Mouse (Mus musculus): Measurements from ENCODE around the gene F2rl3.
A peak's percentile ranks its signal among the peaks of the same experiment; 100 is the strongest.

Gene F2rl3

DNA sequence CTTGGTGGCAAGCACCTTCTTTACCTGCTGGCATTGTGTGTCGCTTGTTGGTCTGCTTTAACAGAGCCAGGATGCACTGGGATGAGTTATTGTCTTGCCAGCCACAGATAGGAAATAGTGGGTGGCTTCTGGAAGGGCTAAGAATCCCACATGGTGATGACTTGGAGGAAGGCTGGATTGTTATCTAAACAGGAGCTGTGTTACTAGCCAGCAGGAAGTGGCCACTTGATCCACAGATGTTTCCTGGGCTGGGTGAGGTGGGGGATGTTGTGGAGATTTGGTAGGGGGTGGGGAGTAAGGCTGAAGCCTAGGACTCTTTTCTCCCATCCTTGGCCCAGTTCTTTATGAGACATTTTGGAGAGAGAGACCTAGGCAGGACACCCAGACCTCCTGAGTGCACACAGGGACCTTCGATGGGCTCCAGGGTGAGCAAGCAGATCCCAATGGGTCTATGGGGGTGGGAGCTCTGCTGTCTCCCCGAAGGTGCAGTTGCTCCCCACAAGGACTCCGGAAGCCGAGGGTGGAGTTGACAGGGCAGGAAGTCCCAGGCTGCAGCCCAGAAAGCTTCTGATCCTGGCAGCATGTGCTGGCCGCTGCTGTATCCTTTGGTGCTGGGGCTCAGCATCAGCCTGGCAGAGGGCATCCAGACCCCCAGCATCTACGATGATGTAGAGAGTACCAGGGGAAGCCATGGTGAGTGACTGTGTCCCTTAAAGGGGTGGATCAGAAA is at the start of gene F2rl3:
TSS of gene F2rl3 (plus strand) at position 559 of the 730 bp plus-strand sequence.
- DNase-seq = peak; percentile 30 to 46

DNA sequence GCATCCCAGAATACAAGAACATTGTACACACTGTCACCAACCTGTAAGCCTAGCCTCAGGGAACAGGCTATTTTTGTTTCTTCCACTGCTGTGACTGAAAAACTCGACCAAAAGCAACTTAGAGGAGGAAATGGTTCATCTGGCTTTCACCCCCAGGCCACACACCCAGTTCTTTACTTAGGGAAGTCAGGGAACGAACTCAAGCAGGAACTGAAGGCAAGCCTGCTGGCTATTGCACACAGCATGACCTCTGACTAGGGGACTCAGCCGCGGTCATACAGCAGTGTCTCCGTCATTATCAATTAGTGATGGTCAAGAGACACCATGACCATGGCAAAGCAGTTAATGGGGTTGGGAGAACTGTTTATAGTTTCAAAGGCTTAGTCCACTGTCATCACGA is 49.1 kb upstream of the F2rl3 start:
- no peak for DNase-seq

DNA sequence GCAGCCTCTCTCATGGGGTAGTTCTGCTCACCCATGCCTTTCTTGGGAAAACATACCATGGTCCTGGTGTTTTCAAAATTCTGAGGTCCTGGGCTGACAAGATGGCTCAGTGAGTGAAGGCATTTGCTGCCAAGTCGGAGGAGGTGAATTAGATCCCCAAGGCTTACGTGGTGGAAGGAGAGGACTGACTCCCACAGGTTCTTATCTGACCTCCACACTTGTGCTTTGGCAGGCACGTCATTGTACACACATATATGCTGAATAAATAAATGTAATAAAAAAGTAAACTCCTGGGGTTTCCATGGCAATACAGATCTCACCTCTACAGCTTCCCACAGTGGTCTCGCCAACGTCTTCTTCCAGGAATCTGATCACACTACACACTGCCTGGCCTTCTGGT is 45.1 kb upstream of the F2rl3 start:
- no peak for DNase-seq

DNA sequence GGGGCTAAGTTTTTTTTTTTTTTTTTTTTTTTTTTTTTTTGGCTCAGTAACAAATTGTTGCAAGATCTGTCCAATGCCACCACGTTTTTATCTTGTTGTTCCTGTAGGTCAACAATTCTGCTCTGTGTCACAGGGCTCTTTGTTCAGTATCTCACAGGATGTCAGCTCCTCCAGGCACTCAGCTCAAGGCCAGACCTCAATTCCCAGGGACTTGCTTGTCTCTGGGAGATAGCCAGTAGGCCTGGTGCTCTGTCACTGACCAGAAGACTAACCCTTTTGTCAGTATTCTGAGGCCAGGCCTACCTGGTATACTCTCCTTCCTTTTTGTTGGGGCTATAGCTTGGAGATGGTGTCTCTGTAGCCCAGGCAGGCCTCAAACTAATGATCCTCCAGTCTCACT is 41.1 kb upstream of the F2rl3 start:
- no peak for DNase-seq

DNA sequence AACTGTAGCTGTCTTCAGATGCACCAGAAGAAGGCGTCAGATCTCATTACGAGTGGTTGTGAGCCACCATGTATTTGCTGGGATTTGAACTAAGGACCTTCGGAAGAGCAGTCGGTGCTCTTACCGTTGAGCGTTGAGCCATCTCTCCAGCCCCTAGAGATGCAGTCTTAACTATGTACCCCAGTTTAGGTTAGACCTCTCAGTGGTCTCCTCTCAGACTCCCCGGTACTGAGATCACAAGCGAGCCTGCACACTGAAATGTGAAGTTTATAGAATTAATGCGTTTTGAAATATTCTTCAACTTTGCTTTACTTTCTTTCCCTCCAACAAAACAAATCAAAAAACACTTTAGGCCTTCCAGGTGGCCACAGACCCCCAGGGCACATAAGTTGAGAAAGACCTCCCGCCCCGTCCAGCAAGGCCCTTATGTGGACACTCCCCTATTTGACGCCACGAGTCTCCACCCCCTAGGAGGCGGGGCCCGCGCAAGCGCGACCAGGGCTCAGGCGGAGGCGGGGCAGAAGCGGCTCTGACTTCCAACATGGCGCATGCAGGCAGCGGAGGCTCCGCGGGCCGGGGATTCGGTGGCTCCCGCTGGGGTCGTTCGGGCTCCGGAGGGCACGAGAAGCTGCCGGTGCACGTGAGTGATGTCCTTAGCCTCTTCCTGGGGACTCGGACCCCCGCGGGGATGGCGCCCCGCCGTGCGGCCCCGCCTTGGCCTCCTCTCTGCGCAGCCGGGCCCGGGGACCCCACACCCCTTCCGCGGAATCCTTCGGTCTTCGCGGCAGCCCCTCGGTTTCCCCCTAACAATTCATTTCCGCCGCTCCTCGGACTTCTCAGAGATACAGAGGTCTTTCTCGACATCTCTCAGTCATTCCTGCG is 38.7 kb upstream of the F2rl3 start, which contains the start of gene Sin3b:
TSS of gene Sin3b (plus strand) at position 517 of the 882 bp plus-strand sequence.
- peak; percentile 95 to 98 for DNase-seq

DNA sequence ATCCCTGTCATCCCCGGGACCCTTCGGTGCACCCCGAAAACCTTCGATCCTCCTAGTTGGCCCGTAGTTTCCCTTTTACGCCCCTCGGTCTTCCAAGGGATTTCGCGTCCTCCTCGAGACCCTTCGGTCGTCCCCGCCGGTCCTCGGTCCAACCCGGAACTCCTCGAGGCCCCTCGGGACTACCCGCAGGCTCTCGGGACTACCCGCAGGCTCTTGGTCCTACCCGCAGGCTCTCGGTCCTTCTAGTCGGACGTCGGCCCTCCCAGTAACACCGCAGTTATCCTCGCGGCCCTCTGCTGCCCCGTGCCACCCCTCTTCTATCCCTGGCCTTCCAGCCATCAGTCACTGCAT is 38.1 kb upstream of the F2rl3 start:
- peak in 1 of 2 experiments; percentile 51 for DNase-seq

DNA sequence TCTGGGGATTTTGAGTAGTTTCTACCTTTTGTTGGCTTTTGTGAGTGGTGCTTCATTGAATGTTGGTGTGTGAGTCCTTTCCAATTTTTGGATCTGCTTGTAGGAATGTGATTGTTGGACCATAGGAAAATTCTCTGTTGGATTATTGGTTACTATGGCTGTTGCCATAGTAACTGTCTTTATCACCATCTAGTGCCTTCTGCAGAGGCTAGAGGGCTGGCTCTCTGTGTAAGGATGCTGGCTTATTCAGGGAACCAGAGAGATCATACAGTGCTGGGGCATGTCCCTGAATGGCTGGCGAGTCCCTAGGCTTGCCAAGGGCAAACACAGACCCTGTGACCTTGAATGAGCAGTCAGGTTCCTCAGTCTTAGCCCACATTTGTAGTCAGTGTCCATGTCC is 33.0 kb upstream of the F2rl3 start:
- no peak for DNase-seq

DNA sequence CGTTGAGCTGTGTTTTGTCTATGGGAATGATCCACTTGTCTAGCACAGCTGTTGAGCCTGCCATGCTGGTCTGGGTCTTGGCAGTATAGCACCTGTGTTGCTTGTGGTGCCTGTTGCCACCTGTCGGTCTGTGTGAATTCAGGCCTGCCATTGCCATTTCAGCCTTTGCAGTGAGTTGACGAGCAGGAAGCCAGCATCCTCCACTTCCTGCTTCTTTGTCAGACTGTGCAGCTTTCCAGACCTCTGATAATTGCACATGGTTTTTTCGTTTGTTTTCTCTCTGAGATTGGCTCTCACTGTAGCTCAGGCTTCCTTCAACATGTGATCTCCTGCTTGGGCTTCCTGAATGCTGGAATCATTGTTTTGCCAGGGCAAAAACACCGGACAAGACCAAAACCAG is 26.7 kb upstream of the F2rl3 start:
- DNase-seq = no peak

DNA sequence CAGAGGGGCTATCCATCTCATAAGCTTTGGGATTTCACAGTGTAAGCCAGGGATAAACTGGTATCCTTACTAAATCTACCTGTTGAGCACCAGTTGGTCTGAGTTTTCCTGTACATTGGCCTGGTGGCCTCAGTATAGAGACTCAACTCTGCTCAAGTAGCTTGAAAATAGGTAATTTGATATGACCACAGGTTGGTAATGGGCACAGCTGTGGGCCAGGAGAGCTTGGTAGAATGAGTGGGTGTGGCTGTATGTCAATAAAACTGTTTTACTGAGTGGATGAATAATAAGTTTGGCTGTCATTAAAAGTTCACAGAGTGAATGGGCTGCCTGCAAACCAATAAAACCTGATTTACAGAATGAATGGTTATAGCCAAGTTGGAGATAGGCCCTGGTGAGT is 24.8 kb upstream of the F2rl3 start:
- DNase-seq = no peak

DNA sequence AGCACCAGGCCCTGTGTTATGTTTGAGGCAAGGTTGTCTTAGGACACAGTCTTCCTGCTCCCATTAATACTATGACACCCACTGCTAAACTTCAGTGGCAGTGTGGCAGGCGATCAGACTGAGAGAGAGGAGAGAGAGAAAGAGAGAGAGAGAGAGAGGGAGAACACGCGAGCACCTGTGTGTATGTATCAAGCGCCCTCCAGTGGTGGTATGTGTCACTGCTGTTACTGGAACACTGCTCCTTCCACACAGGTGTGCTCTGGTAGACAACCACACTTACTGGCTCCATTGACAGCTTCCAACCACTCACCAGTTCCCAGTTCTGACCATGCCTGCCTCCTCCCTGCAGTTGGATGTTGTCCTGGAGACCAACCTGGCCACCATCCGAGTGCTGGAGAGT is 15.6 kb upstream of the F2rl3 start:
- DNase-seq = peak; percentile 35 to 77

DNA sequence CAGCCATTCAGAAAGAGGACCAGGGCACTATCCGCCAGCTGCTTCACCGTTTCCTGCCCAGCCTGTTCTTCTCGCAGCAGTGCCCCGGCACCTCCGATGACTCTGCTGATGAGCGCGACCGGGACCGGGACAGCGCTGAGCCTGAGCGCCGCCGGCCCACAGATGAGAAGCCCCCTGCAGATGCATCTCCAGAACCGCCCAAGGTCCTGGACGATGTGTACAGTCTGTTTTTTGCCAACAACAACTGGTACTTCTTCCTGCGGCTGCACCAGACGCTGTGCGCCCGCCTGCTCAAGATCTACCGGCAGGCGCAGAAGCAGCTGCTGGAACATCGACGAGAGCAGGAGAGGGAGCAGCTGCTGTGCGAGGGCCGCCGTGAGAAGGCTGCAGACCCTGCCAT is 11.8 kb upstream of the F2rl3 start:
- no peak for DNase-seq

DNA sequence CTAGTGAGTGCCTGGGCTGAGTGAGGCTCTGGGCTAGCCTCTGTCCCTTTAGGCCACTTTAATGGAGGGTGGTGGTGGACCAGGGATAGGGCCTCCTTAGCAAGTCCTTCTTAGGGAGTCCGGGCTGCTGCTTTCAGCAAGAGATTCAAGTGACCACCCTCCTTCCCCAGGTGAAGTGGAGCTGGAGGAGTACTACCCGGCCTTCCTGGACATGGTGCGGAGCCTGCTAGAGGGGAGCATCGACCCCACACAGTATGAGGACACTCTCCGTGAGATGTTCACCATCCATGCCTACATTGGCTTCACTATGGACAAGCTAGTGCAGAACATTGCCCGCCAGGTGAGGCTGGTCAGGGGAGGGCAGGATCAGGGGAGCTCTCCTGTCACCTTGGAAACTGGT is 11.4 kb upstream of the F2rl3 start:
- no peak for DNase-seq

DNA sequence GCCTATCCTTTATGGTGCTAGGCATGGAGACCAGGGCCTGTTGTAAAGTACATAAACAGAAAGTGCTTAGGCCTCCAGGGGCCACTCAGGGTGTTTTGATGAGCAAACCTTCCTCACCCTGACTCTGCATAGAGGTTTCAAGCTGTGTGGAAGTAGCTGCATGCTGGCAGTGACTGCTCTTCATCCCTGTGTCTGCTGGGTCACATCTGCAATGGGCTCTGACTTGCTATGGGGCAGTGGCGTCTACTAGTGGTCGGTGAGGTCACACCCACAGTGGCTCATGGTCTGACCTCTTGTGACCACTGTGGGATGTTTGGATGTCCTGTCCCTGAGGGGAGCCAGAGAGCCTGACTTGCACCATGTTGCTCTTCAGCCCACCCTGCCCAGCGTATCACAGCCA is 10.6 kb upstream of the F2rl3 start:
- DNase-seq = no peak

DNA sequence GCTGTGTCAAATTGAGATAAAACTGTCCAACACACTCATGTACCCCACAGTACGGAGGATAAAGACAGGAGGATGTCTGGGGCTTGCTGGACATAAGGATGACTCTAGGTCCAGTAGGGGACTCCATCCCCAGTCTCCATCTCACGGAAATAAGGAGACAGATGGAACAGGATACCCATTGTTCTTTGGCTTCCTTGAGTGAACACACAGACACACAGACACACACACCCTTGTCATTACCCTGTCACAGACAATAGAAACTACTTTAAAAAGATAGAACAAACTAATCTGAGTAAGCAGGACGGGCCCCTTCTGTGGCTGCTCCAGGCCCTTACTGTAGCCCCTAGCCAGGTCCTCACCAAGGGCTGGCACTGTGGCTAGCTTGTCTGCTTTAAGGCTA is 9.4 kb upstream of the F2rl3 start:
- DNase-seq = no peak

DNA sequence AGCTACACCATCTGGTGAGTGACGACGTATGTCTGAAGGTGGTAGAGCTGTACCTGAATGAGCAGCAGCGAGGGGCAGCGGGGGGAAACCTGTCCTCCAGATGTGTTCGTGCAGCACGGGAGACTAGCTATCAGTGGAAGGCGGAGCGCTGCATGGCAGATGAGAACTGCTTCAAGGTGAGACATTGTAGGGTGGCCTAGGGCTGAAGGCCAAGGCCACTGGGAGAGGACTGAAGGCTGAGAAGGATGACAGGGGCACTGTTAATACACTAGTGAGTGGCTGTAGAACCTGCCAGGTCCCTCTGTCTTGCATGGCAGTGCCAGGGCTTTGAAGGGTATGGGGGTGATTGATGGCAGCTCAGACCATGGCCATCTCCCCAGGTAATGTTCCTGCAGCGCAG is 8.5 kb upstream of the F2rl3 start:
- DNase-seq = no peak

DNA sequence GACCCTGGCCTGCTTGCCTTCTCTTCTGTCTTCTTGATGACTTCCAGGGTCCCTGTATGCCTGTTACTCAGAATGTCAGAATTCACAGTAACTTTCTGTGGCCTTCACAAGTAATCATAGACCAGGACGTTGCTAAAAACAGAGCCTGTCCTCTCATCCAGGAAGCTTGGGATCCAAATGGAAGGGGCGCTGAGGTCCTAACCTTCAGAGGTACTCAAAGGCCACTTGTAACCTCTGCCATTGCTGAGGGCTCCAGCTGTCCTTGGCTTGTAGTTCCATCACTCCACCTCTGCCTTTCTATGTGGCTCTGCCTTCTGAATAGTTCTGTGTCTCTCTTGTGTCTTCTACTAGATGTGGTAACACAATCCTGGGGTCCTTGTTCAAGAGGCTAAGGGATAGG is 7.9 kb upstream of the F2rl3 start:
- DNase-seq = no peak

DNA sequence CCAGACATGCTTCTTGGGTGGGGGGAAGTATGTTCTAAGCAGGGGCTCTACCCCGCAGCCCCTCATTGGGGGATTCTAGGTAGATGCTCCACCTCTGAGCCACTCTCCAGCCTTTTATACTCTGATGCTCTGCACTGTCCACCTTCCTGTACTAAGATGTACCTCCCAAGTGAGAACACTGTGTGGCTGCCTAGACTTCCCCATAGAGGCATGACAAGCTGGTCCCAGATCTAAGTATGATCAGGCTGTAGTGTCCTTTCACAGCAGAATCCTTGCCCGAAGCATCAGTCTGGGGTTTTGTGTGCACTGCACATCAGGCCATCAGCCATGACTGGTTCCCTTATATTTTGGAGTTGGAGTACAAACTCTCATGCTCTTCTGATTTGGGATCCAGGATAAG is 5.6 kb upstream of the F2rl3 start:
- DNase-seq = no peak

DNA sequence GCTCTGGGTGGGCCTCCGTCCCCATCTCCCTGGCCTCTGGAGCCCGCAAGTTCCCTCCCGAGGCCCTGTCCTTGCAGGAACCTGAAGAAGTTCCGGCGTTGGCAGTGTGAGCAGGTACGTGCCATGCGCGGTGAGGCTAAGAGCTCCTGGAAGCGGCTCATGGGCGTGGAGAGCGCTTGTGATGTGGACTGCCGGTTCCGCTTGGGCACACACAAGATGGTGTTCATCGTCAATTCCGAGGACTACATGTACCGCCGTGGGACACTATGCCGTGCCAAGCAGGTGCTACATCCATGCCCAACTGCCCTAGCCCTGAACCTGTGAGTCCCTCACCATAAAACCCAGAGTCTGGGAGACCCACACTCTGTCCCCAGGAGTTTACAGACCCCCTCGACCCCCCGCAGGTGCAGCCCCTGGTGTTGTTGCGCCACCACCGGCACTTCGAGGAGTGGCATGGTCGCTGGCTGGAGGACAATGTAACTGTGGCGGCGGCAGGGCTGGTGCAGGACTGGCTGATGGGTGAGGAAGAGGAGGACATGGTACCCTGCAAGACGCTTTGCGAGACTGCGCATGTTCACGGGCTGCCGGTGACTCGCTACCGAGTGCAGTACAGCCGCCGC is 4.8 kb upstream of the F2rl3 start:
- no peak for DNase-seq

DNA sequence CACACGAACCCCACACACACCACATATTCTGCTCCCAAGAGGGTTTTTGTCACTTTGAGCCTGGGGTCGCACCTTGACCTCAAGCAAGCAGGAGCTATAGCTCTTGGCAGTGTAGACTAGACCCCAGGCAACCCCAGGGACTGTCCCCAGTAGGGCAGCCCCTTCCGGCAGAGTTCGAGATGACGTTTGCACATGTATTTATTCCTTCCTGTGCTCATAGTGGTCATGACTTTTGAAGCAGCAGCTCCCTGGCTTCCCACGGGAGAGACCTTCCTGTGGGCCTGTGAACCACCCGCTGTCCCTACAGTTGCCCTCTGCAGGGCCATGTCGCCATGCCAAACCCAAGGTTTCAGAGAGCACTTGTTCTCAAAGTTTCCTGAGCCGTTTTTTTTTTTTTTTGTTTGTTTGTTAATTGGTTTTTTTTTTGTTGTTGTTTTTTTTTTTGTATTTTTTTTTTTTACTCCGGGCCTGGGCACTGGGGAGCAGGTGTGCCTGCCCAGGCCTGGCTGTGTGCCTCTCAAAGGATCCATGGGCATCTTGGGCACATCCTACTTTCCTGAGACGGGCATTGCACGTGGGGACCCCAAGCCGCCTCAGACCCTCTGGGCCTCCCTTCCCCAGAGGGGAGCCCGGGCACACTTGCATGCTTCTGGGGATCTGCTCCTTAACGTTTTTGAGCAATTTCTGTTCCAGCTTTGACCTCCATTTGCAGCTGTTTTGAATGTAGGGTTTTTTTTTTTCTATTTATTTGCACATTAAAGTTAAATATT is 4.1 kb upstream of the F2rl3 start:
- no peak for DNase-seq

DNA sequence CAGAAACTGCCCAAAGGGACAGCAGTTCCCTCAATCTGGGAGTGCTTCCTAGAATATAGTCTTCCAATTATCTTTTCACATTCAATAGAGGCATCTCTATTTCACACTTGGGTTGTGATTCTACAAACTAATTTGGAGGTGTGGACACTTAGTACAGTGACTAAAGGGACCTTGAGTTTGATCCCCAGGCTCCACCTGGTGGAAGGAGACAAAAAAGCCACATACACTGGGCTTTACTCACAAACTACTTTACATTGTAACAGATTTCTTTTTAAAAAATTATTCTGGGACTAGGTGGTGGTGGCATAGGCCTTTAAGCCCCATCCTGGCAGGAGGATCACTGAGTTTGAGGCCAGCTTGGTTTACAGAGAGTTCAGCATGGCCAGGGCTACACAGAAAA is 3.4 kb upstream of the F2rl3 start:
- no peak for DNase-seq

DNA sequence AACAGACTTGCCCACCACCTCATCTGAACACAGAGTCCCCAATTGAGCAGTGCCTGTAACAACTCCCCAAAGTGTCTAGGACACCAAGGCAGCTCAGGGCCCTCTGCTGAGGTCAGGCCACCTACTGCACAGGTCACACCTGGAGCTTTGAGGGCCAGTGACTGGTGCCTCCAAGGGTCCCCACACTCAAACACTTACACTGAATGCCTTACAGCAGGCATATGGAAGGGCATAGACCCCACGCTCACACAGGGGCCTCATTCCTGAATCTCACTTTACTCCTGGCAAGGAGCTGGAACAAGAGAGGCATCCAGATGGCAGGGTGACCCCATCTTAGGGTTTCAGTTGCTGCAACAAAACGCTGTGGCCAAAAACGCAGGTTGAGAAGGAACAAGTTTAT is 1.5 kb upstream of the F2rl3 start:
- no peak for DNase-seq

DNA sequence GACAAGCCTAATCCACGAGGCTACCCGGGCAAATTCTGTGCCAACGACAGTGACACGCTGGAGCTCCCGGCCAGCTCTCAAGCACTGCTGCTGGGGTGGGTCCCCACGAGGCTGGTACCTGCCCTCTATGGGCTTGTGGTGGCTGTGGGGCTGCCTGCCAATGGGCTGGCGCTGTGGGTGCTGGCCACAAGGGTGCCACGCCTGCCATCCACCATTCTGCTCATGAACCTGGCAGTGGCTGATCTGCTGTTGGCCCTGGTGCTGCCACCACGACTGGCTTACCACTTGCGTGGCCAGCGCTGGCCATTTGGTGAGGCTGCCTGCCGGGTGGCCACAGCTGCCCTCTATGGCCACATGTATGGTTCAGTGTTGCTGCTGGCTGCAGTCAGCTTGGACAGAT is 626 bp downstream of the F2rl3 start:
- no peak for DNase-seq

DNA sequence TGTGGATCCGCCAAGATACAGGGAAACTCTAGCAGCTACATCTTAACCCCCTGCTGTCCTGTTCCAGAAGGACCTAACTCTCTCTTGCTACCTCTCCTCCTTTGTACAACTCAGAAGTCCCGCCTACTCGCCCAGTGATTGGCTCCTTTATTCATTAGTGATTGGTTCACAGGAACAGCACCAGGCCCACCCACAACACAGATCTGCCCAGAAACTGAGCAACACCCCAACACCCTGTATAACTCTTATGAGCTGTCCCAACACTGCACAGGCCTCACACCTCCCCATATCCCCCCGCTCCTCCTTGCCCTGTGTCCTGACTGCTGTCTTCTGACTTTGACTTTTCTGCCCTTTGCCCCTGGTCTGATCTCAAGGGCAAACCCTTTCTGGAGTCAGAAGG is 4.0 kb downstream of the F2rl3 start:
- DNase-seq = no peak
